In the genomic region with DNA sequence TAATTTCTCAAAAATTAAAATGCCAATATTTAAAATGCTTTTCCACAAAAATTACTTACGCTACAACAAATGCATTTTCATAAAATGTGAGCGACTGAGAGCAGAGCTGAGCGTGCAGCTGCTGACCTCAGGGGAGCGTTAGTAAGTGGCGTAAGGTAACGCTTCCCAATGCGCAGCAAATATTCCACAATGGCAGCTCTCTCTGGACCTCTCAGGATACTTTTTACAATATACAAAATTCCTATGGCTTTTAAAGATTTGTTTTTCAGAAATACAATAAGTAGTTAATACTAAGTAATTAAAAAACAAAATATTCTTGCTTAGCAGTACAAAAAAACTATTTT, we compare ENCODE assay signal across 10 mouse cellular contexts.
DNase-seq lines count a peak whose midpoint lies in the region; ATAC-seq lines count a peak whose summit lies in the region.
"Had no signal": no experiment of that assay in that cellular context is flagged by ENCODE, and none has a peak within 500 bp of the region (broad histone marks: within the 10 kb centered on the region; RNA-seq: fewer than 3 reads in every experiment).

No protein-coding gene starts in this region.

- no peaks in the 10 kb centered on the region for H3K36me3 ChIP-seq in lung, embryonic 16.5 days (ENCODE audit: control insufficient read depth, insufficient read depth, low read length)
- H3K36me3 ChIP-seq in forebrain, embryonic 11.5 days (ENCODE audit: control insufficient read depth, insufficient read depth, low read length), result no peaks in the 10 kb centered on the region
- H3K36me3 ChIP-seq in limb, embryonic 13.5 days, result no peaks in the 10 kb centered on the region
- H3K36me3 ChIP-seq in stomach, embryonic 16.5 days (ENCODE audit: control insufficient read depth, insufficient read depth, low read length), result no peaks in the 10 kb centered on the region

- no peak overlapping the region for H3K9ac ChIP-seq in lung, embryonic 16.5 days (ENCODE audit: low read length)
- H3K9ac ChIP-seq in forebrain, embryonic 11.5 days (ENCODE audit: low read length), result no peak overlapping the region
- H3K9ac ChIP-seq in limb, embryonic 13.5 days, result peak overlapping the region; percentile 50
- peak overlapping the region; percentile 51; the same call in 1 of the 2 replicates for H3K9ac ChIP-seq in stomach, embryonic 16.5 days (ENCODE audit: low read length)
- H3K9ac ChIP-seq: liver, embryonic 14.5 days had no signal

- no peak for DNase-seq in lung, postnatal 4 days
- DNase-seq in forebrain, embryonic 11.5 days (ENCODE audit: low spot score), result no peak
- DNase-seq in left cerebral cortex, adult 18-20 months (ENCODE audit: low spot score in 2 of 2), result no peak
- no peak for DNase-seq in cerebellum, adult 9-11 months
- DNase-seq: kidney, adult 18-20 months; thymus, postnatal 36 days had no signal

- H3K4me2 ChIP-seq in lung, embryonic 16.5 days (ENCODE audit: low read depth, low read length), result peak overlapping the region; percentile 54
- H3K4me2 ChIP-seq in forebrain, embryonic 11.5 days (ENCODE audit: low read depth, low read length, severe bottlenecking), result peak overlapping the region; percentile 12; the same call in 1 of the 2 replicates
- peak overlapping the region; percentile 58 for H3K4me2 ChIP-seq in limb, embryonic 13.5 days (replicated peaks)
- peak overlapping the region; percentile 45 for H3K4me2 ChIP-seq in stomach, embryonic 16.5 days (ENCODE audit: low read depth, low read length)

- H3K27me3 ChIP-seq in lung, embryonic 16.5 days (ENCODE audit: control insufficient read depth, insufficient read depth, low read depth, low read length), result no peaks in the 10 kb centered on the region
- H3K27me3 ChIP-seq in forebrain, embryonic 11.5 days (ENCODE audit: control insufficient read depth, insufficient read depth, low read length), result no peaks in the 10 kb centered on the region
- no peaks in the 10 kb centered on the region for H3K27me3 ChIP-seq in limb, embryonic 13.5 days
- H3K27me3 ChIP-seq in stomach, embryonic 16.5 days (ENCODE audit: control insufficient read depth, insufficient read depth, low read length), result no peaks in the 10 kb centered on the region

- no peak for ATAC-seq in lung, embryonic 16.5 days (ENCODE audit: low read depth)
- no peak for ATAC-seq in forebrain, embryonic 11.5 days (replicated peaks; ENCODE audit: low FRiP score)
- ATAC-seq in limb, embryonic 13.5 days (ENCODE audit: low FRiP score, low read depth), result no peak
- no peak for ATAC-seq in stomach, embryonic 16.5 days (ENCODE audit: insufficient read depth, low FRiP score)

- H3K4me1 ChIP-seq in lung, embryonic 16.5 days (replicated peaks; ENCODE audit: control insufficient read depth, insufficient read depth, low read length), result peaks cover 11% of the 10 kb centered on the region
- peaks cover 4% of the 10 kb centered on the region; the same call in 1 of the 2 replicates for H3K4me1 ChIP-seq in forebrain, embryonic 11.5 days (replicated peaks; ENCODE audit: control insufficient read depth, insufficient read depth, low read length)
- peaks cover 47% of the 10 kb centered on the region for H3K4me1 ChIP-seq in limb, embryonic 13.5 days
- peaks cover 17% of the 10 kb centered on the region; the same call in 1 of the 2 replicates for H3K4me1 ChIP-seq in stomach, embryonic 16.5 days (ENCODE audit: control insufficient read depth, insufficient read depth, low read length)

- peak overlapping the region; percentile 46 for H3K4me3 ChIP-seq in lung, embryonic 16.5 days (ENCODE audit: low read length)
- H3K4me3 ChIP-seq in forebrain, embryonic 11.5 days (ENCODE audit: low read depth, low read length), result peak overlapping the region; percentile 24; the same call in 1 of the 2 replicates
- H3K4me3 ChIP-seq in limb, embryonic 13.5 days, result peak overlapping the region; percentile 37
- H3K4me3 ChIP-seq in stomach, embryonic 16.5 days (replicated peaks; ENCODE audit: low read length), result peak overlapping the region; percentile 37

- H3K27ac ChIP-seq in lung, embryonic 16.5 days (ENCODE audit: low read length), result no peak overlapping the region; the same call in 1 of the 2 replicates
- H3K27ac ChIP-seq in forebrain, embryonic 11.5 days (ENCODE audit: low read depth, low read length), result no peak overlapping the region
- peak overlapping the region; percentile 77 for H3K27ac ChIP-seq in limb, embryonic 13.5 days
- H3K27ac ChIP-seq in stomach, embryonic 16.5 days (ENCODE audit: low read length), result peak overlapping the region; percentile 29; the same call in 1 of the 2 replicates
- H3K27ac ChIP-seq: liver, embryonic 14.5 days had no signal

- WGBS in lung, embryonic 16.5 days, result 62% methylated on average over 7 of the region's 7 CpGs
- 37% methylated on average over 7 of the region's 7 CpGs for WGBS in forebrain, embryonic 11.5 days
- 11% methylated on average over 7 of the region's 7 CpGs for WGBS in limb, embryonic 13.5 days
- WGBS in stomach, embryonic 16.5 days, result 54% methylated on average over 7 of the region's 7 CpGs

- no peaks in the 10 kb centered on the region for H3K9me3 ChIP-seq in lung, embryonic 16.5 days (ENCODE audit: control insufficient read depth, low read length)
- H3K9me3 ChIP-seq in forebrain, embryonic 11.5 days (ENCODE audit: control insufficient read depth, low read length), result no peaks in the 10 kb centered on the region
- H3K9me3 ChIP-seq in limb, embryonic 13.5 days, result no peaks in the 10 kb centered on the region
- H3K9me3 ChIP-seq in stomach, embryonic 16.5 days (replicated peaks; ENCODE audit: control insufficient read depth, low read length), result no peaks in the 10 kb centered on the region

Comparison
In these comparisons a context has a peak if more than half of its experiments do, and no peak if none do; other contexts are left out.
1. H3K27ac ChIP-seq: peak in limb, embryonic 13.5 days (single experiment) and stomach, embryonic 16.5 days (single experiment); none in lung, embryonic 16.5 days (single experiment) and forebrain, embryonic 11.5 days (single experiment).
2. H3K9ac ChIP-seq: peak in limb, embryonic 13.5 days (single experiment) and stomach, embryonic 16.5 days (single experiment); none in lung, embryonic 16.5 days (single experiment) and forebrain, embryonic 11.5 days (single experiment).
3. Peak in every context shown above with its lines, with median percentiles within 50 percentile points of each other: H3K4me2 ChIP-seq and H3K4me3 ChIP-seq.